Mouse (Mus musculus) limb, embryonic 13.5 days (tissue): ENCODE data around the gene Sfxn5. TPM values are rescaled to one million over a fixed set of nuclear protein-coding genes. Genes with fewer than 3 reads are reported as not detected.

Source experiments
- ATAC-seq: fragments of 200-750 bp; cut with Nextera tagmentation; 2 replicates; pipeline ENCODE4 v1.8.0; 2017; ENCODE audit warnings: low read depth, moderate number of reproducible peaks, moderate TSS enrichment; ENCODE audit not compliant: low FRiP score
- H3K27ac ChIP-seq: fragments of 300-500 bp; sonication (generic); 2 replicates; pipeline ENCODE4 v1.5.1; 2015; ENCODE audit warnings: inconsistent platforms, mild to moderate bottlenecking, moderate library complexity
- H3K27me3 ChIP-seq: fragments of 300-500 bp; sonication (generic); 2 replicates; pipeline ENCODE4 v1.6.1; 2015; ENCODE audit warnings: mild to moderate bottlenecking, inconsistent platforms
- H3K36me3 ChIP-seq: fragments of 300-500 bp; sonication (generic); 2 replicates; pipeline ENCODE4 v1.6.1; 2015; ENCODE audit warnings: inconsistent platforms, mild to moderate bottlenecking, moderate library complexity
- H3K4me1 ChIP-seq: fragments of 300-500 bp; sonication (generic); 2 replicates; pipeline ENCODE4 v1.6.1; 2015; ENCODE audit warnings: inconsistent platforms
- H3K4me2 ChIP-seq: fragments of 300-500 bp; sonication (generic); replicated peaks from 2 replicates; pipeline ENCODE4 v1.6.1; 2015; ENCODE audit warnings: inconsistent platforms, mild to moderate bottlenecking, moderate library complexity
- H3K4me3 ChIP-seq: fragments of 300-500 bp; sonication (generic); 2 replicates; pipeline ENCODE4 v1.5.1; 2015; ENCODE audit warnings: moderate library complexity, mild to moderate bottlenecking, inconsistent platforms
- H3K9ac ChIP-seq: fragments of 300-500 bp; sonication (generic); 2 replicates; pipeline ENCODE4 v1.6.1; 2015; ENCODE audit warnings: mild to moderate bottlenecking, inconsistent platforms
- H3K9me3 ChIP-seq: fragments of 300-500 bp; sonication (generic); 2 replicates; pipeline ENCODE4 v1.6.1; 2016; ENCODE audit warnings: inconsistent platforms
- WGBS: fragments of 180-500 bp; shearing (Covaris S2); methylation state at CpG from one replicate; pipeline ENCODE4 v1.1.7; 2015; 5-methylcytosine and 5-hydroxymethylcytosine counted together
- polyA plus RNA-seq: library from polyadenylated mRNA; unstranded; fragments of >200 nt; fragmentation: Nextera tagmentation; extraction: Ambion mirVana; gene quantifications from 2 replicates; pipeline ENCODE4 v1.2.1, GENCODE M21; 2015

Gene Sfxn5
- polyA plus RNA-seq, 1 experiment from 2014 or later, result 10.1 TPM

DNA sequence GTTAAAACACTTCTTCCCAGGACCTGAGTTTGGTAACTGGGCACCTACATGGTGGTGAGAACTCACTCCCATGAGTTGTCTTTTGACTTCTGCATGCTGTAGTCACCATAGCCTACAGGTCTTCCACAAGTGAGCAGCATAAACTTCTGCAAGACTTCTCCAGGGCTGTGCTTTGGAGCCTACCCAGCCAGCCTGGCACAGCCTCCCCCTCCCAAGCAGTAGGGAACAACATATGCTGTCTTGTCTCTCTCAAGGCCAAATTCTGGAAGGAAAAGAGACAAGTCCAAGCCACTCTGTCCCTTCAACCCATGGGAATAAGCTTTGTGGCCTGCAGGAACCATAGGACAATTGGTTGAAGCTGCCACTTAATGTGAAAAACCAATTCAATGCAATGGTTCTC is 11.7 kb upstream of the Sfxn5 start:
- H3K4me3 ChIP-seq, result no peak overlapping the region
- ATAC-seq, result no peak
- H3K9ac ChIP-seq, result no peak overlapping the region
- peaks cover 38% of the 10 kb centered on the region for H3K36me3 ChIP-seq
- no peak overlapping the region for H3K4me2 ChIP-seq
- no peaks in the 10 kb centered on the region for H3K9me3 ChIP-seq
- H3K27ac ChIP-seq, result no peak overlapping the region
- peaks cover 23% of the 10 kb centered on the region; the same call in 1 of the 2 replicates for H3K27me3 ChIP-seq
- no peaks in the 10 kb centered on the region for H3K4me1 ChIP-seq

DNA sequence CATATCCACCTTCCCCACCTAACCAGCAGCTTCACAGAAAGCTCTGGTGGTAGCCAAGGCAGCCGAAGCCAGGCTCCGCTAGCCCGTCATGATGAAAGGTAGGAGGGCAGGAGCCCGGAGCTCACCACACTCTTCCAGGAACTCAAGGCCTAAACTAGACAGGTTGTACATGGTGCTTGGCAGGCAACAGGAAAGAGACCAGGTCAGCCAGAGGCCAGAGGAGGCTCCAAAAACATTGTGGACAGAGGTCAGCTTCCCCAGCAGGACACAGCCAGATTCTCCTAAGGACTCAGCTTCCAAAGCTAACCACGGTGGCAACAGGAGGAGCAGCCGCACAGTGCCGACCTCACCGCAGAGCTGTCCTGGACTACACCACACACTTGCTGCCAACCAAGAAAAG is 9.8 kb upstream of the Sfxn5 start:
- Histone ChIP-seq H3K9me3 (no peaks in the 10 kb centered on the region), H3K4me1 (no peaks in the 10 kb centered on the region), H3K27me3 (peaks cover 23% of the 10 kb centered on the region; the same call in 1 of the 2 replicates), H3K27ac (no peak overlapping the region), H3K9ac (no peak overlapping the region), H3K36me3 (peaks cover 32% of the 10 kb centered on the region), H3K4me2 (no peak overlapping the region), H3K4me3 (no peak overlapping the region)
- WGBS, result 84% methylated on average over 8 of the region's 8 CpGs
- ATAC-seq, result no peak

DNA sequence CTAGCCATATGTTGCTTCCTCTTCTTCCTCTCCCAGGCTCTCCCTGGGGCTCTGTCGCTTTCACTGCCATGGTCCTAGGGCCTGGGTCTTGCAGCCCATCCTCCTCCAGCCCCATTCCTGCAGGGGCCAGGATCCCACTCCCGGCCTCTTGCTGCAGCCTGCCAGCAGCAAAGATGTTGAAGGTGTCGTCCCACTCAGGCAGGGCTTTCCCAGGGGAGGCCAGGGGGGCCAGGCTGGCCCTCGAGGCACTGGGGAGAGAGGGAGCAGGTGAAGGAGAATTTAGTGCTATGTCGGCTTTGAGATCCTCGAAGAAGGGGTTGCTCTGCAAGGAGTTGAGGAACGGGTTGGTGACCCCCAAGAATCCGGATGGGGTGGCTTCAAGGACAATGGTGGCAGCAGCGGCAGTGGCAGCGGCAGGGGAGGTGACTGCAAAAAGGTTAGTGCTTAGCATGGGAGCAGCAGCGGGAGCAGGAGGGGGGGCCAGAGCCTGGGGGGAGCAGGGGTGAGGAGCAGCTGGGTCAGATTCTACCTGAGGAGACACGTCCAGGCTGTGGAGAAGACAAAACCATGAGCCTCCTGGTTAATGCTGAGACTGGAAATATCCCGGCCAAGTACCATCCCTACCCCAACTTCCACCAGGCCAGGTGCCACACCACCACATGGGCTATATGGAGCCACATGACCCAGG is 8.7 kb upstream of the Sfxn5 start:
- no peak for ATAC-seq
- H3K36me3 ChIP-seq, result peaks cover 30% of the 10 kb centered on the region
- H3K27ac ChIP-seq, result no peak overlapping the region
- peaks cover 23% of the 10 kb centered on the region; the same call in 1 of the 2 replicates for H3K27me3 ChIP-seq
- no peaks in the 10 kb centered on the region for H3K9me3 ChIP-seq
- no peak overlapping the region for H3K4me3 ChIP-seq
- H3K4me2 ChIP-seq, result no peak overlapping the region
- 65% methylated on average over 13 of the region's 13 CpGs for WGBS
- no peak overlapping the region for H3K9ac ChIP-seq
- H3K4me1 ChIP-seq, result no peaks in the 10 kb centered on the region

DNA sequence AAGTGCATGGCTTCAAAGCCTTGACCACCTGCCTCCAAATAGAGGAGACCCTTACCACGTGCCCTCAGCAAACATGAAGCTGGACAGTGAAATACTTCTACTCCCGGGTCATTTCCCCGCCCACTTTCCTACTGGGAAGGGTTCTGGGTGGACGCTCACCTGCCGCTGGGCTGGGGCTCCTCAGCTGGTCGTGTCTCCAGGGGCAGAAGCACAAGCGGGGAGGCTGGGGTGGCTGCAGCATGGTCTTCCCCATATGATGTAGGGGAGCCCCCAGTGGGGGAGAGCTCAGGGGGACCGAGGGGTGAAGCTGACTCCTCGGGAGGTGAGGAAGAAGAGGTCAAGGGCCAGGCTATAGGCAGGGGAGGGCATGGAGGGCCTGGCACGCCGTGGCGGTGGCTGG is 7.0 kb upstream of the Sfxn5 start:
- Histone ChIP-seq H3K27ac (no peak overlapping the region), H3K27me3 (peaks cover 23% of the 10 kb centered on the region; the same call in 1 of the 2 replicates), H3K36me3 (peaks cover 34% of the 10 kb centered on the region), H3K9me3 (no peaks in the 10 kb centered on the region), H3K9ac (no peak overlapping the region), H3K4me3 (no peak overlapping the region), H3K4me2 (no peak overlapping the region), H3K4me1 (no peaks in the 10 kb centered on the region)
- WGBS, result 75% methylated on average over 12 of the region's 12 CpGs
- no peak for ATAC-seq

DNA sequence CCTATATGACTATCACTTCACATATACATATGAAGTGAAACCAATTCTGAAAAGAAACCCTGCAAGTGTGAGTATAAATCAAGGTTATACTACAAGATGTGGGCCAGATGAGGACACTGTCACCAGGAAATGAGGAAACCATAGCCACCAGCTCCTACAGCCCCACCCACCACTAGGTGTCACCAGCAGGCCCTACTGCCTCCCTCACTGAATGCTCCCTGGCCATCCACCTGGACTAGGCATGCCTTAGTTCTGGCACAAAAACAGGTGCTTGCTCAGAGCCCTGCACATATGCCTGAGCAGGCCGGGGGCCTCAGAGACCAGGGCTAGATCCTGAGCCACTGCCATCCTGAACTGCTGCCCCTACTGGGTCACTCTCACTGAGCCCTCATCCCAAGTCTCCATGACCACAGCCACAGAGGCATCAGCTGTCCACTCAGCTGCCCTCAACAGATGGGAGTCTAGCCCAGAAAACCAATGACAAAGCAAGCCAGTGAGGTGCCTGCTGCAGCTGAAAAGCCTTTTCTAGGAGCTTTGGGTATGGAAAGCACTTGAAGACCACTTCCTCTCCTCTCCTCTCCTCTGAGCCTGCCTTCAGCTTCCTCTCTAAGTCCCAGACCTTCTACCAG is 6.2 kb upstream of the Sfxn5 start:
- Histone ChIP-seq H3K27ac (no peak overlapping the region), H3K4me3 (no peak overlapping the region), H3K4me1 (no peaks in the 10 kb centered on the region), H3K36me3 (peaks cover 31% of the 10 kb centered on the region), H3K27me3 (peaks cover 23% of the 10 kb centered on the region; the same call in 1 of the 2 replicates), H3K9ac (no peak overlapping the region), H3K9me3 (no peaks in the 10 kb centered on the region), H3K4me2 (no peak overlapping the region)
- ATAC-seq, result 0 out of 2 replicates have a peak, but pooled peaks have one; percentile 26
- 71% methylated on average over 1 of the region's 1 CpGs for WGBS

DNA sequence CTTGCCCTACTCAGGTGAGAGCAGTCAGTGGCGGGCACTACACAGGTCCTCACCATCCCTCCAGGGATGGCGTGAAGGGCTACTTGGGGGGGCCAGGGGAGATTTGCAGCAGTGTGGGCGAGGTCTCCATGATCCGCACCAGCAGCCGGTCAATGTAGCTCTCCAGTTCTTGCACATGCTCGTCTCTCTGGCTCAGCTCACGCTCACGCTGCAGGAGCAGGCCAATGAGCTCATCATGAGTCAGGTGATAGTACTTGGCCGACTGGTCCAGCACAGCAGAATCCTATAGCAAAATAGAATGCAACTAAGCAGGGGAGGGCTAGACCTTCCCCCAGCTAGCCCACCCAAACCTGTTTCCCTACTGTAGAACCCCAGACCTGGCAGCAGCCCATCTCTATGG is 3.7 kb upstream of the Sfxn5 start:
- 82% methylated on average over 9 of the region's 9 CpGs for WGBS
- Histone ChIP-seq H3K4me3 (no peak overlapping the region), H3K27ac (no peak overlapping the region), H3K36me3 (peaks cover 23% of the 10 kb centered on the region), H3K4me1 (peaks cover 6% of the 10 kb centered on the region), H3K9me3 (no peaks in the 10 kb centered on the region), H3K4me2 (no peak overlapping the region), H3K27me3 (peaks cover 15% of the 10 kb centered on the region), H3K9ac (no peak overlapping the region)
- no peak for ATAC-seq

DNA sequence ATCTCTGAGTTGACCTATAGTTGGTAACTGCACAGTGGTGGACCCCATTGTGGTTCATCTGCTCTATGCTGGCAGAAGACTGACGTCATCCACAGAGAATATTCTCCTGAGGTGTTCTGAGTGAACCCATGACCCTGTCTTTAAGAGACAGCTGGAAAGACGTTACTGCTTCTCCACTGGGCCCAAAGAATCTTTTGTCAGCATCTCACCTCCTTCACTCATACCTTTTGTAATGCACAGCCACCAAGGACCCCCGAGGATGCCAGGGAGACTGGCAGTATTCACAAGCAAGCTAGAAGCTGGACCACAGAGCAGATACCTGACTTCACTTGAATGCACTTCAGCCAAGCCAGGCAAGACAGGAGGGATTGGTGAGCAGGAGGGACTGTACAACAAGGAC is 2.1 kb upstream of the Sfxn5 start:
- peaks cover 10% of the 10 kb centered on the region for H3K4me1 ChIP-seq
- no peak overlapping the region for H3K4me2 ChIP-seq
- H3K36me3 ChIP-seq, result peaks cover 10% of the 10 kb centered on the region
- 67% methylated on average over 3 of the region's 3 CpGs for WGBS
- H3K4me3 ChIP-seq, result no peak overlapping the region
- peaks cover 19% of the 10 kb centered on the region for H3K27me3 ChIP-seq
- H3K9me3 ChIP-seq, result no peaks in the 10 kb centered on the region
- ATAC-seq, result no peak
- H3K27ac ChIP-seq, result no peak overlapping the region
- H3K9ac ChIP-seq, result no peak overlapping the region

DNA sequence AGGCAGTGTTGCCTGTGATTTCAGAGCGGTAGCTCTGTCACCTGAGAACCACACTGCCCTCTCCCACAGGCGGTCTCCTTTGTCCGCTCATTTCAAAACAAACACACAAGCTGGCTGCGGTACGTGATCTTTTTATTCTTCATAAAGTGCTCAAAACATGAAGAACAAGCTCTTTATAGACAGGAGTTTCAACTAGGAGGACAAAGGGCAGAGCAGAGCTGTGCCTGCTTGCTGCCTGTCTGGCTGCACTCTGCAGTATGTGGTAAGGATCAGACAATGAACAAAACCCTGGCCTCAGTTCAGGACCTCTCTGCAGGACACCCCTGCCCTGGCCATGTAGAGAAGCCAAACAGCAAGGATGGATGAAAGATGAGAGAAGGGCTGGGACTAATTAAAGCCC is 1.6 kb upstream of the Sfxn5 start:
- Histone ChIP-seq H3K9me3 (no peaks in the 10 kb centered on the region), H3K9ac (no peak overlapping the region), H3K4me3 (no peak overlapping the region), H3K27me3 (peaks cover 19% of the 10 kb centered on the region), H3K27ac (no peak overlapping the region), H3K4me1 (peaks cover 10% of the 10 kb centered on the region), H3K4me2 (no peak overlapping the region), H3K36me3 (peaks cover 10% of the 10 kb centered on the region)
- WGBS, result 72% methylated on average over 5 of the region's 5 CpGs
- ATAC-seq, result no peak

DNA sequence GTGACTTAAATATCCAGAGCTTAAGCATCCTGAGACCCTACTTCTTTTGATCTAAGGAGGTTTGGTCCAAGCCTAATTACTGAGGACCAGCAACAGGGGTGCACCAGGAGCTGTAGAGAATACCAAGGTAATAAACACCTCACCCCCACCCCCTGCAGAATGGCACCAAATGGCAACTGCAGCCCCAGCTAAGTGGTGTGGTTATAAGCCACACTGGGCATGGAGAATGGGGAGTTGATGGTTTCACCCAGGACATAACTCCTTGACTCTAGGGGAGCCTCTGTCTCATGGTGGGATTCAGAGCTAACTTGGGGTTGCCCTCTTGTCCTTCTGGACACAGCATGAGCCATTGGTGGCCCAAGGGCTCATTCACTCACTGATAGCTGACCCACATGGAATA is 1.0 kb upstream of the Sfxn5 start:
- Histone ChIP-seq H3K27ac (no peak overlapping the region), H3K9me3 (no peaks in the 10 kb centered on the region), H3K9ac (no peak overlapping the region), H3K4me3 (peak overlapping the region; percentile 67), H3K36me3 (peaks cover 10% of the 10 kb centered on the region), H3K4me1 (peaks cover 10% of the 10 kb centered on the region), H3K27me3 (peaks cover 19% of the 10 kb centered on the region), H3K4me2 (peak overlapping the region; percentile 94)
- ATAC-seq, result no peak

DNA sequence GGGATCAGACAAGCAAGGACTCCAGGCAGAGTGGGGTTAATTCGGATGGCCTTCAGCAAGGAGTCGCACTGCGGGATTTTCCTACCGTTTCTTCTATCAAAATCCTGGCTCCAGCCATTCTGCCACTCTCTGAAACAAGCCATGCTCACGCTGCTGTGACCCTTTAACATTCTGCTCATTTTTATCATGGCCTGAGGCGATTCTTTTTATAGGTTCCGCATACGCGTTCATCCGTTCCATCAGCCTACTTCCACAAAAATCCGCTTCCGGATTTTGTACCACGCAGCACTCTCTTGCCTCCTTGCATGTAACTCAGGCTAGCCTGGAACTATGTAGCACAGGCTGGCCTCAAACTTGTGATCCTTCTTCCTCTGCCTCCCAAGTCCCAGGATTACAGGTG is 510 bp upstream of the Sfxn5 start:
- WGBS, result 3% methylated on average over 13 of the region's 13 CpGs
- peaks cover 10% of the 10 kb centered on the region for H3K36me3 ChIP-seq
- peak overlapping the region; percentile 58 for H3K9ac ChIP-seq
- peak overlapping the region; percentile 67 for H3K4me3 ChIP-seq
- peak overlapping the region; percentile 94 for H3K4me2 ChIP-seq
- peaks cover 10% of the 10 kb centered on the region for H3K4me1 ChIP-seq
- H3K27ac ChIP-seq, result peak overlapping the region; percentile 11; the same call in 1 of the 2 replicates
- H3K27me3 ChIP-seq, result peaks cover 19% of the 10 kb centered on the region
- no peak for ATAC-seq
- H3K9me3 ChIP-seq, result no peaks in the 10 kb centered on the region

DNA sequence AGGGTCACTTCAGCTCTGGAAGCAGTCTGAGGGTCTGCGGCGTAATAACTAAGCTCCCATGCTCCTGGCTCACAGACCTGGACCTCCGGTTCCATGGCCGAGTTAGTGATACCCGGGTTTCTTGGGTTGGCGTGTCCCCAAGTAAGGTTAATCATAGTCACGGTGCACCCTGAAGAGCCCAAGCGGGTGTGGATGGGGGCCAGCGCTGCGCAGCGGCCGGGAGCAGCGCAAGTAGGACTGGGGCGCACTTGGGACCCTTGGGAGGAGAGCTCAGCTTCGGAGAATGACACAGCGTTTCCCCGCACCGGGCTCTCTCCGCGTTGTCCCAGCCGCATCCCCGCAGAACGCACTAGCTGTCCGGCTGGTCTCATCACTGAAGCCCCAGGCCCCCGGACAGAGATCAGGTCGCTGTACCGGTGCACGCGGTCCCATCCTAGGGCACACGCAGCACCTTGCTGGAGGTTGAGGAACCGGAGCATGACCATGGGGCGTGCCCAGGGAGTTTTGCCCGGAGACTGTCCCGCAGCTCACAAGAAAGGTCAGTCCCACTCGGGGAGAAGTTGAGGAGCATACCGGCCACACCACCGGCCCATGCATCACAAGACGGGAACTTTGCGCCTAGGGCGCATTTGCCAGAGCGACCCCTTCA is 747 bp downstream of the Sfxn5 start:
- Histone ChIP-seq H3K4me1 (peaks cover 10% of the 10 kb centered on the region), H3K4me3 (peak overlapping the region; percentile 67), H3K4me2 (peak overlapping the region; percentile 94), H3K9me3 (no peaks in the 10 kb centered on the region), H3K9ac (peak overlapping the region; percentile 68), H3K27me3 (peaks cover 19% of the 10 kb centered on the region), H3K36me3 (peaks cover 10% of the 10 kb centered on the region), H3K27ac (no peak overlapping the region)
- ATAC-seq, result peak; percentile 46
- under 1% methylated on average over 41 of the region's 41 CpGs for WGBS

DNA sequence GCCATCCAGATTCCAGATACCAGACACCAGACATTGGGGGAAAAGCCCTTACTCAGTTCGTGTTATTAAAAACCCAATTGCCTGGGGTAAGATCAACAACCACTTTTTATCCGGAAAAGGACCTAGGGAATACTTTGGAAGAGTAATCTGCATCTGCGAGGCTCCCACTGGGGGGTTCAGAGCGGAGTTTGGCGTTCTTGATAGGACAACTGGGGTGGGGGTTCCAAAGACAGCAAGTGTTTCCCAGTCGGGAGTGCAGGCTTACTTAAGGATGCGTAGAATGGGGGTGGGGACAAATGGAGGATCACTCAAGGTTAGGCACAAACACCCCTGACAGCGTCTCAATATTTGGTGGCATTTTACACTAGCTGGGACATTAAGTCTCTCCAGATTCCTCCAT is 1.5 kb downstream of the Sfxn5 start:
- peak overlapping the region; percentile 67 for H3K4me3 ChIP-seq

More for the DNA sequence above, 1.5 kb downstream of the Sfxn5 start:
- peaks cover 2% of the 10 kb centered on the region for H3K36me3 ChIP-seq
- peaks cover 10% of the 10 kb centered on the region for H3K4me1 ChIP-seq
- no peak overlapping the region for H3K27ac ChIP-seq
- peak overlapping the region; percentile 94 for H3K4me2 ChIP-seq
- H3K9me3 ChIP-seq, result no peaks in the 10 kb centered on the region
- peaks cover 19% of the 10 kb centered on the region for H3K27me3 ChIP-seq
- WGBS, result 16% methylated on average over 8 of the region's 8 CpGs
- H3K9ac ChIP-seq, result no peak overlapping the region
- no peak for ATAC-seq
